Mouse (Mus musculus) embryo, embryonic 9.5 days (tissue): ENCODE measurements at regions not wholly inside any gene's neighbourhood (a gene's known extent, or its start where the extent isn't known, plus 50 kb on each side); places are given as distances from the start of the nearest gene placed in this dataset.
"Not testable (repeated sequence)": the region's sequence is repeated elsewhere in the genome, so short reads cannot be mapped to it uniquely, and the experiment has no call there.

Source experiments
- DNase-seq: peaks from one replicate; pipeline ENCODE4 v3.0.0-alpha.2; 2017; ENCODE audit errors: extremely low spot score

DNA sequence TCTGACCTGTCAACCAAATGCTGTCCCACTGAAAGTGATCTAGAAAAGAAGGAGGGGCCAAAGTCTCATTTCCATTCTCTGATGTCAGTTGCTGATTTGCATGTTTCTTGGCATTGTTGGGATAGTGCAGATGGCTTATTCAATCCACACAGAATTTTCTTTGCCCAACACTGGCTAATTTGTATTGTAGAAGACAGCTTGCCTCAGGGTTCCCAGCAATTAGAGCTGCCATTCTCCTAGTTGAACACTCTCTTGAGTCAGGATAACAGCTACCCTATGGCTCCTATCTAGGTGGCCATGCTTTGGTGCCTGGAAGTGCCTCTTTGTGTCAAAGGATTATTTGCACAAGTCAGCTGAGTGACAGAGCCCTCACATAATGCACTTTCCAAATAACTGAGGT is 569.0 kb downstream of the Lrriq3 start:
- DNase-seq = no peak

DNA sequence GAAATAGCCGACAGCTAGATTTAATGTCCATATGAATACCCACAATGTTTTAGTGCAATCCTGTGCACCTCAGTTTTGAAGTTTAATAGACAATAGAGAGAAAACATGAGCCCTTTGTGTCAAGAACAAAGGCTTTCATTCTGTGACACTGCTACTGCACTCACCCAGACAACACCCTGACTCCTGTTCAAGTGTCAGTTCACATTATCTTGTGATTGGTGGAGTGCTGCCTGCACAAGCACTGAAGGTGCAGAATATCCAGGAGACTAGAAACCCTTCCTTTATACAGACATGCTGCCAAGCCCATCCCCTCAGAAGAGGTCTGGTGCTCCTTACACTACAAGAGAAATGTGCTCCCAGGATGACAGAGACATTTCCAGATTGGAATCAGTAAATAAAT is 579.3 kb downstream of the Lrriq3 start:
- no peak for DNase-seq

DNA sequence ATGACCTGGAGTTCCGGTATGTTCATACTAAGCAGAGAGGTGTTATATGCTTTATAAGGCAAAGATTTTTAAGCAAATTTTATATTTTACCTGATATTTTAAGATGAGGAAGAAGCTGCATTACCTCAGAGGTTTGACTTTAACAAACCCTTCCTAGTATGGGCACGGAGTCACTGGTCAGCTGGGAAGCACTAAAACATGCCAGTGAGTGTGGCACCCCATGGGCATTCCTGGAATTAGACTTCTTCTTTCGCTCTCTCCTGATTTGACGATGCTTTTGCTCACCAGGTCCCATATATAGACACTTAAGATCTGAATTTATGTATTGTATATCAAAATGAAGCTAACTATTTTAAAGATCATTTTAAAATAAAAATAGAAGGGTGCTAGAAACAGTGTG is 587.0 kb downstream of the Lrriq3 start:
- no peak for DNase-seq

- peak; percentile 4 for DNase-seq
Observed at GRCm38 (mm10) chr3:155682921-155683813, 589.9 kb downstream of the Lrriq3 start.

- DNase-seq = no peak
Observed at GRCm38 (mm10) chr3:155688358-155688757, 595.1 kb downstream of the Lrriq3 start.

- DNase-seq = no peak
Observed at GRCm38 (mm10) chr3:155723011-155723510, 629.8 kb downstream of the Lrriq3 start.

DNA sequence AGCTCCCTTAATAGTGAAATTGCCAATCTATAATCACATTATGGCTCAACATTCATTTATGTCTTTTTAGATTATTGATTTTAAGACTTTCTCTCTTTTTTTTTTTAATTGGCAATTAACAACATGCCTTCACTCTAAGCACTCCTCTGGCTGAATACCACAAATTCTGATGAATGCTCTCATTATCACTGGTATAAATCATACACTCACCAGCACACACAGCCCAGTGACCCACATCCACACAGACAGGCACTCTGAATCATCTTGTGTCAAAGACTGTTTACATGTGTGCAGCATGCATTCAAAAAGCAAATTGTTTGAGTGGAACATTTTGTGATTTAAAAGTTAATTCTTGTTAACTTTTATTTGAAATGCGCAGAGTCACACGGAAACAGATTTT is 649.2 kb downstream of the Lrriq3 start:
- DNase-seq = no peak

DNA sequence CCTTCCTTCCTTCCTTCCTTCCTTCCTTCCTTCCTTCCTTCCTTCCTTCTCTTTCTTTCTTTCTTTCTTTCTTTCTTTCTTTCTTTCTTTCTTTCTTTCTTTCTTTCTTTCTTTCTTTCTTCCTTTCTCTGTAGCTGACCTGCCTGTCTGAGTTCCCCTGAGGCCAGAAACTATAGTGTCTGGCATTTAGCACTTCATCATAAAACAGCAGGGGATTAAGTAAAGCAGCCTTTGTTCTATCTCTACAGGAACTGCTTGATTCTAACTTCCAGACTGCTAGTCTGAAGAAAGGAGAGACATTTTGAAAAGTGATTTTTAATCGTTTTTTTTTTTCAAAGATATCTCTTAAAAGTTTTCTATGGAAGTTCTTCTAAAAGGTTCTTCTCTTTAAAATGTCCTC is 653.4 kb downstream of the Lrriq3 start:
- DNase-seq = not testable (repeated sequence)

DNA sequence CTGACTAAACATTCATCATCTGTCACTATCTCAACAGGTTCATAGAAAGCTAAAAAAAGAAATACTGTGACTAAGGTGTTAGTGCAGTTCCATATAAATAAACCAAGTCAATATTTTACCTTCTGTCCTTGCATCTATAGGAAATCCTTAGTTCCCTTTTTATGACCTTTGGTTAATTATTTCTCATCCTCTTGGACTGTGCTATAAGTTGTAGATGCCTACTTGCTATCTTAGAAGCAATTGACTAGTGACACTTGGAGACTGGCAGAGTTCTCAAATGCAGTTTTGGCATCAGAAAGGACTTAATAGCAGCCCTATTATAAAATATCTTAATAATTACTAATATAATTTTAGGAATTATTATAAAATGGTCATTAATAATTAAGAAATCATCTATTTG is 654.3 kb downstream of the Lrriq3 start:
- no peak for DNase-seq

- DNase-seq = no peak
Observed at GRCm38 (mm10) chr3:155757285-155757684, 664.1 kb downstream of the Lrriq3 start.

- no peak for DNase-seq
Observed at GRCm38 (mm10) chr3:155776019-155776418, 682.8 kb downstream of the Lrriq3 start.

DNA sequence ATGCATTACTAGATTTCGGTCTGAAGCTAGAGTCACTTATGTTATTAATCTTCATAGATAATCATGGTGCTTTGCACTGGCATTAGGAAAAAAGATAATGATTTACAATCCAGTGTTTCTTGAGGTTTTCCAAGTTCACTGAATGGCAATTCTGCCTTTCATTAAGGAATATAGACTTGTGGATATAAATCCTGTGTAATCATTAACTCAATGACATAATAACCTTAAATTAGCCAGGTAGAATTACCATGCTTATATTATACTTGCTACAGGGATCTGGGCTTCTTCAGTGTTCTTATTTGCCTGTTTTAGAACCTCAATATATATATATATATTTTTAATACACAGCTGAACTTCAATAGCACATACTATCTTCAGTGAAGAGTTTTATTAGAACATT is 683.8 kb downstream of the Lrriq3 start:
- DNase-seq = no peak

GRCm38 (mm10) chr3:155815693-155816092 is 722.5 kb downstream of the Lrriq3 start:
- DNase-seq = no peak

DNA sequence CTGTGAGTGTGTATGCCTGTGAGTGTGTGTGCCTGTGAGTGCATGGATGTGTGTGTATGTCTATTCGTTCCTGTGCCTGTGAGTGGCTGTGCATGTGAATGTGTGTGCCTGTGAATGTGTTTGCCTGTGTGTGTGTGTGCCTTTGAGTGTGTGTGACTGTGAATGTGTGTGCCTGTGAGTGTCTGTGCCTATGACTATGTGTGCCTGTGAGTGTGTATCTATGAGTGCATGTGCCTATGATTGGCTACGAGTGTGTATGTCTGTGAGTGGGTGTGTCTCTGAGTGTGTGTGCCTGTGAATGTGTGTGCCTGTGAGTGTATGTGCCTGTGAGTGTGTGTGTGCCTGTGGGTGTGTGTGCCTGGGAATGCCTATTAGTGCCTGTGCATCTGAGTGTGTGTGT is 731.6 kb downstream of the Lrriq3 start:
- DNase-seq = no peak

DNA sequence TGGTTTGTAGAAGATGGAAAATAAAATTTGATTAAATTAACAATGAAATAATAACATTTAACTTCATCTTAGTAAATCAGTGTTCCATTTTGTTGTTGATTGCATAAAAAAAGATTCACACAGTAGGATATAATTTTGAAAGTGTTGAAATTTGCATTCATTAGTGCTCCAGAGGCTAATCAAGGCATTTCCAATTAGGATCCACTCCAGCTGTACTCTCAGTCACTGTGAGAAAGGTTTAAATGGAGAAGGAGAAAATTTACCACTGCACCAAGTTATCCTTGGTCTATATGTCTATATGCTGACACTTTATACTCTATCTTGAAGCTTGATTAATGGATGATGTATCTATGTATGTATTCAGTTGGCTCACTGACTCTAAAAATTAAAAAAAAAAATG is 695.3 kb upstream of the Negr1 start:
- no peak for DNase-seq

- DNase-seq = no peak
Observed at GRCm38 (mm10) chr3:155875696-155876095, 685.9 kb upstream of the Negr1 start.

DNA sequence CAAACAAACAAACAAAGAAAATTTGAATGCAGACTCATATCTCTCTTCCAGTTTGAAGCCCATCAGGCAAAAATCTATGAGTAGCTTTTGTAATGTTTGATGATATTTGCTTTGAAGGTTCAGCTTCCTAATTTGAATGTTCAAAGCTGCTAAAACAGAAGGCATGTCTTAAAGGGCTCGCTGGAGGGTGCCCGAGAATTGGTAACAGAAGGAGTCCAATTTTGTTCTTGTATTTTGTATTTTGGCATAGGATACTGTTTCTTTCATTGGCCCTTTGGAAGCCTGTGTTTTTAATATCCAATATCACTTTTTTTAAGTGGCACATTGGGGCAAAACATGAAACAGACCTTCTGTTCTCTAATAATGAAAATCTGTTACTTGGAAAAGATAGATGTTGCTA is 683.2 kb upstream of the Negr1 start:
- DNase-seq = no peak

DNA sequence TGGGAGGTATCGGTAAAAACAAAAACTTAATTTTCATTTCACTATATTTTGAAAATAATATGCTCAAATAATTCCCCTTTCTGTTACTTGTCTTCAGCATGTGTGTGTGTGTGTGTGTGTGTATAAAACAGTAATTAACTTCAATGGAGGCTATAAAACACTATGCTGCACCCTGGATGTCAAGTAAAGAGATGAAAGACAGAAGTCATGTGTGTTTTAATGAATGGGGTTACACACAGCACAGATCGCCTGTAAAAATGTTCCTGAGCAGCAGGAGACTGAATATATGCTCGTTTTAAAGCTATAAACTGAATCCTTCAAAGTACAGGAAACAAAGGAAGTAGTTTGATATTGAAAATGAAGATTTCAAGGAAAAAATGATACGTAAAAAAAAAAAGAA is 680.9 kb upstream of the Negr1 start:
- DNase-seq = no peak

- DNase-seq = no peak
Observed at GRCm38 (mm10) chr3:155915981-155916380, 645.6 kb upstream of the Negr1 start.

GRCm38 (mm10) chr3:155942896-155943295 is 618.7 kb upstream of the Negr1 start:
- DNase-seq = no peak

DNA sequence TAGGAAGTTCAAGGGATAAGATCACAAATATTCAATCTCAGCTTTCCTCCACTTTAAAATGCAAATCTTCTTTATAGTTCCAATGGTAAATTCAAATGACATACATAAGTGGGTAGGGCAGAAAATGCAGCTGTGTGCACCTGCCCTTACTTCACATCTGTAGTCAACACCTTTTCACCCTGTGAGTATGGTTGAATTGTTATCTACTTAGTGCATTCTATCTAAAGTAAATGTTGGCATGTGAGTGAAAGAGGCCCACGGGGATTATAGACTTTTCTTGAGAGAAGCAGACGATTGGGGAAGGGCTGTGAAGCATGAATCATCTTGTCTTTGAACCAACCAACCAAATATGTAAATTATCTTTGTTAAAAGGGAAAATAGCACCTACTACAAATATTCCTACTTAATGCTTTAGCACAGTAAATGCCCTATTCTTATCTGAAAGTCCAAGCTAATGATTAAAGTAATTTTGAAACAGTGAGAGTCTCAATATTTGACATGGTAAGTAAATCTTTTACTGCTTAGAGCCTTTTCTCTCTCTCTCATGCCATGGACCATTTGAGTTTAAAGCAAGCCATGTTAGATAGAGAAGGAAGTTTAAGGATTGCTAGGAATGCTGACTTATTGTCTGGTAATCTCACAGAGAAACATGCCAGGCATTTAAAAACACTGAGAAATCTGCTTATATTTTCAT is 617.4 kb upstream of the Negr1 start:
- no peak for DNase-seq

DNA sequence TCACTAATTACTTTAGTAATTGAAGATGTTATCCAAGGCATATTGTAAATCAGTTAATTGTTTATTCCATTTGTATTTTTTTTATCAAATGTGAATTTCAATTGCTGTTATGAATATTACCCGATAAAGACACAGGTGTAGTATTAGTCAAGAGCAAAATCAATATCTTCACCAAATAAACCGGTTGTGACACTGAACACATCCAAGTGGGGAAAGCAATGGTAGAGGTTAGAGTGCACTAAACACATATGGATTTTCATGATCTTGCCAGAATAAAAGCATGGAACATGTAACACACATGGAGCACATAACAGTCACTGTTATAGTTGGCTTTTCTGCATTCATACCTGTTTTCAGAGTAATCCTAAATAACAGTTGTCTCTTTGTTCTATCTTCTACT is 616.4 kb upstream of the Negr1 start:
- DNase-seq = no peak

DNA sequence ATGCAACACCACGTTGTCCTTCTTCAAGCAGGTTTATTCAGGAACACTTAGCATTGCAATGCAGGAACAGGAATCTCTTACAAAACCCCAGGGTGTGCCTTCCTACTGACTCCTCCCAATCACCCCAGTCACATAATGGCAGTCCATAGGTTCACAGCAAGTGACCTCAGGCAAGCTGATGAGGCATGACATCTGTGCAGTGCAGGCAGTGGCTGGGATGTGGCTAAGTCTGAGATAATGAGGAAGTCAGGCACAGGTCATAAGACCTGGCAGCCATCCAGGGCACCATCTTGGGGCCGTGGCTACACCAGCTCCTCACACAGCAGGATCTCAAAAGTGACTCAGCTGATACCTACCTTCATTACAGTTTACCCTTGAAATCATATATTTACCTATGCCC is 599.1 kb upstream of the Negr1 start:
- not testable (repeated sequence) for DNase-seq
